Mouse (Mus musculus) right cerebral cortex, adult 2 months (tissue): Measurements from ENCODE around the gene Lancl1.

Experiments
- DNase-seq, 2 experiments: peaks; one replicate each; pipeline ENCODE4 v3.0.0; 2021 to 2022; ENCODE audit warnings: low spot score in 2 of 2

Gene Lancl1

DNA sequence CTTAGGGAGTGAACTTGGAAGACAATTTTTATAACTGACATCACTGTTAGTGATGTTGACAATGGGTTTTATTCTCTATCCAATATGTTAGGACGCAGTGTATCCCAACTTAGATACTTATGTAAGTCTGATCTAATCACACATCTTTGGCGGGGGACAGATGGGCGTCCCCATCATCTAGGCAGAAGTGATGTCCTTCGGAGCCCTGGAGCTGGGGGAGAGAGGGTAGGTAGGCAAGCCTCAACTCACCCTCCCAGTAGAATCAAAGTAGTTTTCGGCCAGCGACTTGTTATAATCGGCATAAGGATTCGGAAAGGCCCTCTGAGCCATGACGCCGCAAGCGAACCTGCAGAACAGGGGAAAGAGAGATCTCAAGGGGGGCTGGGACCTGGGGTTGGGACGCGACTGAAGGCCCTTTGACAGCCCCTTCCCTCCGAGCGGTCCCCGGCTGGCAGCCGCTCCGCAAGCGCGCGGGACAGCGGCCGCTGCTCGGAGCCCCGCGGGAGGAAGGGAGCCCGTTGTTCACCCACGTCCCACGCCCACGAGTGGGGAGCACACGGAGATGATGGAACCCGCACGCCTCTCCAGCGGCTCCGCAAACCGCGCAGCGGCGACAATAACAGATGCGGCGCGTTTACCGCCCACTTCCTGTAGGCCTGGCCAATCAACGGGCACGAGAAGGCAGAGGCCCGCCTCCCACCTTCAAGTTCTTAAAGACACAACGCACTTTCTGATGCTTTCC lies at the start of gene Lancl1:
Gene Lancl1, minus strand, starts transcription at position 627 of the 742 bp plus-strand sequence.
- DNase-seq = peak; percentile 95 to 96

DNA sequence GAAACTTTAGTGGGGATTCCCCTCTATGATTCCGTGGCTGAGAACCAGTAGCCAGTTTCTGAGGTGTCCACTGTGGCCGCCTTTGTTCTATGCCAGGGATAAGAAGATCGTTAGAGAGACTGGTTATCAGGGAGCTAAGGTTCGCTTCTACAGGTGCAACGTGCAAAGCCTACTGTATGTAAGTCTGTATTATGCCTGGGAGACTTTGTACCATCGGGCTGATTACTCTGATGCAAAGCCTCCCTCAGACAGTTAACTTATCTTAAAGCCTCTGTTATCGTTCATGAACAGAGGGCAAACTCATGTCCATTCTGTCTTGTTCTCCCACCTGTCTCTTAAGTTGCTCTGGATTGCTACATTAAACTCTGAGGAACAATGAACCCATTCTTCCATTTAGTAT lies 40.5 kb upstream of the Lancl1 start:
- no peak for DNase-seq

- no peak for DNase-seq
These were observed 40.0 kb upstream of the Lancl1 start for GRCm38 (mm10) chr1:67078666-67079065.

- DNase-seq = no peak
These were observed 39.1 kb upstream of the Lancl1 start for GRCm38 (mm10) chr1:67077739-67078138.

DNA sequence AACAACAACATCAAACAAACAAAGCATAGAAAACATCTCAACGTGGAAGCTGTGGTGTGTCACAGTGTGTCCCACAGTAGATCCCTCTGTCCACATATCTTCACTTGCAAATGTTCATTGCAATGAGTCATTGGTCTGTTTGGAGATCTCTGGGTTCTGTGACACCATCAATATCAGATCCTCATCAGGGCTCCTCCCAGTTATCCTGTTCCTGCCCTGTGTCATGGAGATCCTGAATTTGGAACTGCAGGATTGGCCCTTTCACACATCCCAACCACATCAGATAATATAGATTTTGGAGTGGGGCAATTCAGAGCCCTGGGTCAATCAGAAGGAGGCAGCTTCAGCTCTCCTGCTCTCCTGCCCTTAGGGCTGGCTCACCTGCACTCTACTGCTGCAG lies 28.9 kb upstream of the Lancl1 start:
- no peak for DNase-seq

GRCm38 (mm10) chr1:67065347-67066270 lies 26.9 kb upstream of the Lancl1 start:
- DNase-seq = no peak

DNA sequence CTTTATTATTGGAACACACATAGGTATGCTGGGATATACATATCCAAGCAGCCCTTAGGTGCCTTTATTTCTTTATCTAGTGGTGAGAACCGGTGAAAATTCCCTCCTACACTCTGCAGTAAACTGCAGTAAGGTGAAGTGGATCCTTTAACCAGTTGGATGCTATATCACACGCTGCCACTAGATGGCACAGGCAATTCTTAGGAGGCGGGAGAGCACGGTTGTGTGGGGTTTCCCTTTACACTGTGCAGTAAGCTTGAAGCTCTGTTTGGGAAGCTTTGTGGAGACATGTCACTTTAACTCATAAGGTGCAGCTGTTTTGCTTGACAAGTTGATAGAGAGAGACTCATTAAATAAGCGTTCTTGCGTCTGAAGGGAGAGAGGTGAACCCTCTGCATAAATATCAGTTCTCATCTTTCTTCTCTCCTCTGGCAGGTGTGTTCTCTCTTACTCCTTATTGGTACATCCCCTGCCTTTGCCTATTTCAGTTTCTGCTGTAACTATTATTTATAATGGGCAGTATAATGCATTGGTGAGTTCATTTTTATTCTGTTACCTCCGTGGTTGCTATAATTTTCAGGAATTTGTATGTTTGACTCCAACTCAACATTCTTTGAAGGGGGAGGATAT lies 22.9 kb upstream of the Lancl1 start:
- DNase-seq = peak; percentile 80 to 88

DNA sequence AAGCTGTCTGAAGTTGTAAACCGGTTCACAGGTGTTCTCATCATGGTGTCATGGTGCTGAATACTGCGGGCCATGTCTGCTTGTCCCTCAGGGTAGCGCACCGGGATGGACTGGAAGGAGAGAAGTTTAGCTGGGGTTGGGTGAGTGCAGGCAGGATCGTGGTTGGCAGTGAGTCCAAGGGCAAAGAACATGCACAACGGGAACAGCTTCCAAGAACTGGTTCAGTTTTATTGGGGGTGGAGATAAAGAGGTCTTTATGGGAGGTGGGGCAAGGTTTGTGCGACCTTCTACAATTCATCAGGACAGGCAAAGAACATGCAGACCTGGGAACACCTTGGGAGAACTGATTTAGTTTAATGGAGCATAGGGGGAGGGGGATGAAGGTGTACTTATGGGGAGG lies 17.1 kb upstream of the Lancl1 start:
- no peak for DNase-seq

DNA sequence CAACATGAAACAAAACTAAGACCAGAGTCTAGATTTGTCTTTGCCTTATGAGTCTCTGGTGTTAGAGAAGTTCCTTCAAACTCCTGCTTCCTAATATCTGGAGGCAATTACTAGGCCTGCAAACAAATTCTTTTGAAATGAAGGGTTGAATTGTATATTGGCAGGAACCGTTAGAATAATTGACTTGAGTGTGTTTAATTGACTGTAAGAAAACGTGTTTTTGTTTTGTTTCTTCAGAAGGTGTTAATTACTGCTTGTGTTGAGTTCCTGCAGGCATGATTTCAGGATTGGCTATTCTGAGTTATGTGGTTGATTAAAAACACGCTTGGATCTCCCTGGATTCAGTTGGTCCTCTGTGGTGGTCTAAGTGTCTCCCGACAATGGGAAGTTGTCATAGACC lies 14.0 kb upstream of the Lancl1 start:
- DNase-seq = no peak

GRCm38 (mm10) chr1:67049600-67049999 lies 10.9 kb upstream of the Lancl1 start:
- no peak for DNase-seq

DNA sequence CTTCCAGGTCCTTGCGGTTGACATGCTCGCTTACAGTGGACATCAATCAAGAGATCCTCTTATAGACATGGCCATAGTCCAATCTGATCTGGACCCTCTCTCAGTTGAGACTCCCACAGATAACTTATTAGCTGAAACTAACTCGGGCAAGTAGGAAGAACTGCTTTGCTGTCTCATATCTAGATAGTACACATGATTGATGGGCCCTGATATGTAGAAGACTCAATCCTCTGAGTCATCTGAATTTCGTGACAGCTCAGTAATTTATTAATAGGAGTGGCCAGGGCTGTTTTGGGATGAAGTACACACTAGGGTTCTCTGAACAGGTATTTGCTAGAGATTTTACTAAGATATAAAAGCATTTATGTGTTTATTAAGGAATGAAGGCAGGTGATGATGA lies 10.0 kb upstream of the Lancl1 start:
- DNase-seq = no peak

DNA sequence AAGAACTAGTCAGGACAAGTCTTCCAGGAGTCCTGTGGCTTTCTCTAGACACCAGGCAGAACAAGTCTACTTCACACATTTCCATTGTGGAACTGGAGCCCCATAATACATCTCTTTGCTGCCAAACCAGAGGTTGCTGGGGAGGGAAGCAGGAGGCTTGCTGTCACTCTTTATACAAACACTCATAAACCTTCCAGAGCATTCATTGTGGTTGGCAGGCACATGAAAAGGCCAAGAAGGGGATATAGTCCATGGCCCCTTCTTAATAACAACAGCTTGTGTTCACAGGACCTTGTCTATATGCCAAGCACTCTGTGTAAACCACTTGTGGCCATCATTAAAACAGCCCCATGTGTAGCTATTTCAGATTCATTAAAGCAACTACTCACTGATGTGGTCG lies 6.4 kb upstream of the Lancl1 start:
- DNase-seq = no peak

GRCm38 (mm10) chr1:67042583-67042982 lies 3.9 kb upstream of the Lancl1 start:
- DNase-seq = no peak

DNA sequence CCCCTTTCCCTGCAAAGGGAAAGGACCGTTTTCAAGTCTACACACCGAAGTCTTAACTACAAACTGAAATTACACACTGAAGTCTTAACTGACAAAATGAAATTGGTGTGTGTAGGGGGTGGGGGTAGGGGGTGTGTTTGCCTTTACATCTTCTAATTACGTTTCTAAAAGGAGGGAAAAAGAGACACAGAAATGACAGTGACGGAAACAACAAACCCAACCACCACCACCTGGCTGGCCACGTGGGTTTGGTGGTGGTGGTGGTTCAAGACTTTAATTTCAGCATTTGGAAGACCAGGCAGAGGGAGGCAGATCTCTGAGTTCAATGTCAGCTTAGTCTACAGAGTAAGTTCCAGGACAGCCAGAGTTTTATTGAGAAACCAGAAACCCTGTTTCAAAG lies 411 bp upstream of the Lancl1 start:
- DNase-seq = no peak

DNA sequence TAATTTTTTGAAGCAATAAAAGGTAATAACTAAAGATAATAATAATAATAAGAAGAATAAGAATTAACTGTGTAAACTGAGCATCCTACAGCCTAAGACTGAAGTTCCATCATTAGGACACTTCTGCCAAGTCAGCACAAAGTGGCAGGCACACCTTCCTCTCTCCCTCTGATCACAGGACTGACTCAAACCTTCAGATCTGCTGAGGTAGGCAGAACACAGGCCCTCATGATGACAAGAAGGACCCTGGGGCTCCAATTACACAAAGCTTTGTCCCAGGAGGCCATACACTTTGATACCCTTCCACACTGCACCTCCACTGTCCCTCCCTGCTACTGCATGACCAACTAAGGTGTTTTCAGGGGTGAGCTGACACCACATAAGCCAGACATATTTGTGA lies 1.5 kb downstream of the Lancl1 start:
- DNase-seq = no peak

GRCm38 (mm10) chr1:67033278-67033677 lies 5.4 kb downstream of the Lancl1 start:
- peak in 1 of 2 experiments; percentile 39 for DNase-seq

- no peak for DNase-seq
These were observed 11.7 kb downstream of the Lancl1 start for GRCm38 (mm10) chr1:67026927-67027511.

DNA sequence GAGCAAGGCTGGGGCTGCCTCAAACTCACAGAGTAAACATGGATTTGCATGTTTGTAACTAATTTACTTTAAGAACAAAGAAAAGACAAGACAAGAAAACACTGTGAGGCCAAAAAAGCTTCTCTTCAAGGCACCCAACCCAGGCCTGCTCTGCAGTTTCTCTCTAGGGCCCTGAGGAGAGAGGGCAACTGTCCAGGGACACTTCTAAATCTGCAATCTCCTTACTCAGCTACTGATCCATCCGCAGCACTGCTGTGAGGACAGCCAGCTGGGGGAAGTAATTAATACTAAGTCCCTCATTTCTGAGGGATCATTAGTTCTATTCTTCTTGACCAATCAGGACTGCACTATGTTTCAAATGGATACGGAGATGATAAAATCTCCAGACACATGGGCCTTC lies 12.5 kb downstream of the Lancl1 start:
- DNase-seq = no peak

DNA sequence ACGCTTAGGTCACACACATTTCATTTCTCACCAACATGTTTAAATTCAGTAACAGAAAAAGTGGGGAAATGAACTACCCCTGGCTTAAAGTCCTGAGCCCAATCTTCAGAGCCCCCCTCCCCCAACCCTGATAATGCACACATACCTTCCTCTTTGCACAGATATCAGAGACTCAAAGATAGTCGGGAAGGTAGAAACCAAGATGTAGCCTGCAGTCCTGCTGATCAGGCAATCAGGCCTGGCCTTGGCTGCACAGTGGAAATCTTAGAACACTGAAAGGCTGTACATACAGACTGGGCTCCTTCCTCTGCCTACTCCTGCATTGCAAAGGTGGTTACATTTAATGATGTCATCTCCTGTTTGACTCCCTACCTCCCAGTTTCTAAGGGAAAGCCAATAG lies 15.9 kb downstream of the Lancl1 start:
- no peak for DNase-seq

DNA sequence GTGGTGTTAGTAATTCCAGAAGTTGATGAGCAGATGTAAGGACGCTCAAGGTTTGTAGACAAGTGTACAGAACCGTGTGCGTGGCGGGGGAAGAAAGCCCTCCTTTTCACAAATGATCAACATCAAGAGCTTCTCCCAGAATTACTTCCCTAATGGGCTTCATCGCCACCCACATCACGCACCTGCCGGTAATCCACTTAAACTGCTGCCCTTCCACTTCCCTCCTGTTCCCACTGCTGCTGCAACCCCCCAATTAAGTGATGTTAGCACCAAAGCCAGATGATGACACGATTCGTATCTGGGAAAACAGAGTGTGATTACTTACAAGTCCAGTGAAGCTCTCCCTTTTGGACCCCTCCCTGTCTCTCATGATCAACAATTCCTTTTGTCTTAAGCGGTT lies 16.6 kb downstream of the Lancl1 start:
- DNase-seq = no peak

- DNase-seq = no peak
These were observed 18.0 kb downstream of the Lancl1 start for GRCm38 (mm10) chr1:67020637-67021161.
